Mouse (Mus musculus) limb, embryonic 14.5 days (tissue): ENCODE measurements around the gene 6430531B16Rik. TPM values are rescaled to one million over a fixed set of nuclear protein-coding genes. Genes with fewer than 3 reads are reported as not detected.

Experiments
- ATAC-seq: fragments of 200-750 bp; cut with Nextera tagmentation; 2 replicates; pipeline ENCODE4 v1.8.0; 2017; ENCODE audit warnings: low read depth, moderate number of reproducible peaks, moderate TSS enrichment; ENCODE audit not compliant: low FRiP score
- DNase-seq: peaks from one replicate; pipeline ENCODE4 v3.0.0-alpha.2; 2015; ENCODE audit warnings: low spot score
- H3K27ac ChIP-seq: fragments of 300-500 bp; sonication (generic); replicated peaks from 2 replicates; pipeline ENCODE4 v1.5.1; 2014; ENCODE audit warnings: low read depth, mild to moderate bottlenecking, low read length, moderate library complexity, mixed read lengths
- H3K27me3 ChIP-seq: fragments of 300-500 bp; sonication (generic); 2 replicates; pipeline ENCODE4 v1.6.1; 2014; ENCODE audit warnings: low read length, mixed read lengths; ENCODE audit not compliant: control insufficient read depth, insufficient read depth
- H3K36me3 ChIP-seq: fragments of 300-500 bp; sonication (generic); 2 replicates; pipeline ENCODE4 v1.6.1; 2014; ENCODE audit warnings: mild to moderate bottlenecking, low read length, moderate library complexity, mixed read lengths; ENCODE audit not compliant: control insufficient read depth, insufficient read depth
- H3K4me1 ChIP-seq: fragments of 300-500 bp; sonication (generic); 2 replicates; pipeline ENCODE4 v1.6.1; 2014; ENCODE audit warnings: antibody characterized with exemption, low read length, mixed read lengths; ENCODE audit not compliant: control insufficient read depth, insufficient read depth
- H3K4me2 ChIP-seq: fragments of 300-500 bp; sonication (generic); replicated peaks from 2 replicates; pipeline ENCODE4 v1.6.1; 2014; ENCODE audit warnings: low read depth, mild to moderate bottlenecking, low read length, moderate library complexity; ENCODE audit not compliant: severe bottlenecking
- H3K4me3 ChIP-seq: fragments of 300-500 bp; sonication (generic); replicated peaks from 2 replicates; pipeline ENCODE4 v1.5.1; 2014; ENCODE audit warnings: low read length
- H3K9ac ChIP-seq: fragments of 300-500 bp; sonication (generic); 2 replicates; pipeline ENCODE4 v1.6.1; 2014; ENCODE audit warnings: mild to moderate bottlenecking, low read depth, low read length, moderate library complexity; ENCODE audit not compliant: severe bottlenecking
- H3K9me3 ChIP-seq: fragments of 300-500 bp; sonication (generic); 2 replicates; pipeline ENCODE4 v1.6.1; 2016; ENCODE audit warnings: low read length; ENCODE audit not compliant: control insufficient read depth
- POLR2A ChIP-seq: fragments of 200-500 bp; IDR thresholded peaks from 2 replicates; pipeline ENCODE4 v1.8.0; 2012; ENCODE audit warnings: inconsistent platforms, mild to moderate bottlenecking, moderate library complexity, borderline replicate concordance; ENCODE audit not compliant: insufficient read depth, insufficient read length; ENCODE audit errors: extremely low read depth
- WGBS: fragments of 180-500 bp; shearing (Covaris S2); extraction: QIAGEN DNeasy Blood & Tissue Kit; methylation state at CpG from one replicate; pipeline ENCODE4 v1.1.7; 2014; 5-methylcytosine and 5-hydroxymethylcytosine counted together
- polyA plus RNA-seq, 2 experiments: library from polyadenylated mRNA; depleted of rRNA in 1 of 2; stranded (reverse) in 1 of 2; unstranded in 1 of 2; fragments of >200 nt; fragmentation: Nextera tagmentation in 1 of 2; extraction: Ambion mirVana in 1 of 2; gene quantifications; 2 replicates each; pipeline versions ENCODE4 v1.2.1 to v1.2.3; 2012 to 2014

Gene 6430531B16Rik
- polyA plus RNA-seq, 2 experiments = 0.08 TPM; not detected in 1

DNA sequence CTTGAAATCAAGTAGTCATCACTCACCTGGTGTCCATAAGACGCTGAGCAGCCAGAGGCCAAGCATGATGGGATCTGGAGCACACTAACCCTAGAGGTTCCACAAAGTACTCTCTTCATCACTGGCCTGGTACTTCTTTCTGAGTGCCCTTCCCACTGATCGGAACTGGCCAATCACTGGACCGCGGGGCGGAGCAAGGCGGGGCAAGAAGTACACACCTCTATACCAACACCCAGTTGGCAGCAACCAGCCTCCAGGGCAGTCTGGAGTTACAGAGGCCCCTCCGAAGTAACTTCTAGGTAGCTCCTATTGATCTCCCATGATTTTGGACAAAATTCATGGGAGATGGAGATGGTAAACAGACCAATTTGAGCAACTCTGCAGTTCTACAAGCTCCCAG is 13.9 kb upstream of the 6430531B16Rik start, which contains the start of gene Adam8:
Gene Adam8 (minus strand): TSS at position 157 of the 400 bp plus-strand sequence.
- no peak within 1 kb of the TSS for H3K27ac ChIP-seq
- no peak within 1 kb of the TSS for H3K4me2 ChIP-seq
- H3K4me1 ChIP-seq = no peaks in the 10 kb centered on the region
- no peak within 1 kb of the TSS for H3K9ac ChIP-seq
- H3K27me3 ChIP-seq = no peaks in the 10 kb centered on the region
- H3K4me3 ChIP-seq = no peak within 1 kb of the TSS
- no peak for TF ChIP-seq POLR2A
- WGBS = 20% methylated on average over 7 of the region's 7 CpGs
- no peak for DNase-seq
- no peaks in the 10 kb centered on the region for H3K9me3 ChIP-seq
- H3K36me3 ChIP-seq = peaks cover 31% of the 10 kb centered on the region
- no peak for ATAC-seq

DNA sequence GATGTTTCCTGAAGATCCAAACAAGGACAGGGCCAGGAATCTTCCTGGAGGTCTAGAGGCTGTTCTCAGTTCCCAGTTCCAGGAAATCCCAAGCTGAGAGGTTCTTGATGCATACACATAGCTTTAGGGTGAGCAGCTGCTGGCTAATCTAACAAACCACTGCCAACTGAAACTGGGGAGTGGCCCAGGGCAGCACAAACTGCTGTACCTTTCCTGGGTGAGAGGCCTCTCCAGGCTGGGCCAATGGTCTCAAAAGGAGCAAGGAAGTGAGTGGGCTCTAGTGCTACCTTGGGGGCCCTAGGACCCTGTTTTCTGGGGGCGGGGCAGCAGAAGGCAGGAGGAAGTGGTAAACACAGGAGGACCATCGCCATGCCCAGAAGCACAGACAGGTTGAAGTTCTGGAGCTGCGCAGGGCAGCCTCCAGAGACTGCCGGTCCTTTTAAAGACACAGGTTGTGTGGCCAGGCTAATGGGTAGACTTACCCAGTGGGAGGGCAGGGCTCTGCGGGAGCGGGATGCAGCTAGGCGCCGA is 12.4 kb upstream of the 6430531B16Rik start:
- no peaks in the 10 kb centered on the region for H3K4me1 ChIP-seq
- no peak for ATAC-seq
- no peaks in the 10 kb centered on the region for H3K9me3 ChIP-seq
- no peak overlapping the region for H3K4me2 ChIP-seq
- no peaks in the 10 kb centered on the region for H3K27me3 ChIP-seq
- no peak for DNase-seq
- 62% methylated on average over 8 of the region's 8 CpGs for WGBS
- H3K27ac ChIP-seq = no peak overlapping the region
- TF ChIP-seq POLR2A = no peak
- peaks cover 16% of the 10 kb centered on the region for H3K36me3 ChIP-seq
- H3K4me3 ChIP-seq = no peak overlapping the region
- no peak overlapping the region for H3K9ac ChIP-seq

DNA sequence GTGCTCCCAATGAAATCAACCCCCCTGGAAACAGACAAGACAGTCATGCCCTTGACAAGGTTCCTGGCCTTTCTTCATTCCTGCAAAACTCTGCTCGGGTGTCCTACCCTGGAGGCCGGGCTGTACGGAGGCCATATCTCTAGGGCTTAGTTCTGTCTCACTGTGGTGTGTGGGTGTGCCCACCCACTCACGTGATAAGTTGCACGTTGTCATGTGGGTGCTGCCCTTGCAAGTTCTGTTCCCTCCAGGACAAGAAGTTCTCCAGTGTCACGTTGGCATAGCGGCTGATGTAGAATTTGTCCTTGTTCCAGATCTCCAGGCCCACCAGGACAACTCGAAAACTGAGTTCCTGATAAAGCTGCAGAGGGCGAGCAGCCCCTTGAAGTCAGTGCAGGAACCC is 9.7 kb upstream of the 6430531B16Rik start:
- no peaks in the 10 kb centered on the region; the same call in 1 of the 2 replicates for H3K36me3 ChIP-seq
- H3K27me3 ChIP-seq = no peaks in the 10 kb centered on the region
- no peak overlapping the region for H3K9ac ChIP-seq
- no peak overlapping the region for H3K27ac ChIP-seq
- H3K4me2 ChIP-seq = no peak overlapping the region
- ATAC-seq = no peak
- WGBS = 96% methylated on average over 9 of the region's 9 CpGs
- no peak for TF ChIP-seq POLR2A
- no peaks in the 10 kb centered on the region for H3K4me1 ChIP-seq
- no peak overlapping the region for H3K4me3 ChIP-seq
- no peaks in the 10 kb centered on the region for H3K9me3 ChIP-seq
- DNase-seq = no peak

DNA sequence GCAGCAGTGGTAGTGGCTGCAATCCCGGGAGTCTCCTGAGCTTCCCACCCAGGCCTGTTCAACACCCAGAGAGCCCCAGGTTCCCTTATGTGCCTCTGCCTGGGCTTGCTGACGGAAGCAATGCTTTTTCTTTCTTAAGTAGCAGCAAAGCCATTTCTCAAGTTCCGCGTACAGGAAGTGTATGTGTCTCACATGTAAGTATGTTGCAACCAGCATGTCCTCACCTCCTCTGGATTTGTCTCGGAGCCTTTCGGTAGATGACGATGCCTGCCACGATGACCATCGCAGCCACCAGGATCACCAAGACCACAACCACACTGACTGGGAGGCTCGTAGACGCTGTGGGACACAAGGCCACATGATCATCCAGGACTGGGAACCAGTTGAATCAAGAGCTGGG is 6.0 kb upstream of the 6430531B16Rik start:
- H3K36me3 ChIP-seq = no peaks in the 10 kb centered on the region; the same call in 1 of the 2 replicates
- no peaks in the 10 kb centered on the region for H3K9me3 ChIP-seq
- no peaks in the 10 kb centered on the region for H3K4me1 ChIP-seq
- WGBS = 92% methylated on average over 11 of the region's 11 CpGs
- no peak overlapping the region for H3K4me3 ChIP-seq
- TF ChIP-seq POLR2A = no peak
- ATAC-seq = no peak
- DNase-seq = no peak
- H3K9ac ChIP-seq = no peak overlapping the region
- no peaks in the 10 kb centered on the region for H3K27me3 ChIP-seq
- no peak overlapping the region for H3K4me2 ChIP-seq
- no peak overlapping the region for H3K27ac ChIP-seq

DNA sequence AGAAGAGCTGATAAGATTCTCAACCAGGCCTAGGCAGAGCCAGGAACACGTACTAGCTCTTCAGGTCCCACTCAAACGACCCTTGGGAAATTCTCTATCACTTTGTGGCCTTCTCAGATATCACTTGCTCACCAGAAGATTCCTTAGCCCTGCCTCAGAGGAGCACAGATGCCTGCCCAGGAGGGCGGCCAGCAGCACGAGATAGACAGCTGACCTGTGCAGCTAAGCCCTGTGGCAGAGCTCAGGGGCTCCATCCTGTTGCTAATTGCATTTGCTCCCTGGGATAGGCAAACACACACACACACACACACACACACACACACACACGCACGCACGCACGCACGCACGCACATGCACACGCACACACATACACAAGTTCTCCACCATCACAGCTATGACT is 3.5 kb upstream of the 6430531B16Rik start:
- WGBS = 78% methylated on average over 10 of the region's 11 CpGs

DNA sequence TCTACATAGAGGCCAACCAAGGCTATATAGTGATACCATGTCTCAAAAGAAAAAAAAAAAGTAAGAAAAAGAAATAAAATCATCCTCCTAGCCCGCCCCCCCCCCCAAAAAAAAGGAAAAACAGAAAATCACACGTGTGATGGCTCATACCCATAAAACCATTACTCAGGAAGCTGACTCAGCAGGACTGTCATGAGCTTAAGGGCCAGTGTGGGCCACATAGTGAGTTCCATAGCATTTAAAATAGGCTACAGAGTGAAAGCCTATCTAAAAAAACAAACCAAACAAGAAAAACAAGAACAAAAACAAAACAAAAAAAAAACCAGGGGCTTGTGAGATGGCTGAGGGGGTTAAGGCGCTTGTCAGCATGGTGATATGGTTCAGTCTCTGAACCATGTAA is 2.2 kb upstream of the 6430531B16Rik start:
- Histone ChIP-seq H3K4me2 (no peak overlapping the region), H3K27me3 (no peaks in the 10 kb centered on the region), H3K4me1 (no peaks in the 10 kb centered on the region), H3K9ac (no peak overlapping the region), H3K4me3 (no peak overlapping the region), H3K27ac (no peak overlapping the region), H3K36me3 (no peaks in the 10 kb centered on the region; the same call in 1 of the 2 replicates), H3K9me3 (no peaks in the 10 kb centered on the region)
- no peak for TF ChIP-seq POLR2A
- 52% methylated on average over 3 of the region's 3 CpGs for WGBS
- ATAC-seq (no peak), DNase-seq (no peak)

More for the DNA sequence above, 3.5 kb upstream of the 6430531B16Rik start:
- H3K4me2 ChIP-seq = no peak overlapping the region
- no peaks in the 10 kb centered on the region for H3K27me3 ChIP-seq
- no peak for TF ChIP-seq POLR2A
- H3K9ac ChIP-seq = no peak overlapping the region
- no peak overlapping the region for H3K27ac ChIP-seq
- H3K4me1 ChIP-seq = no peaks in the 10 kb centered on the region
- ATAC-seq (no peak), DNase-seq (no peak)
- H3K4me3 ChIP-seq = no peak overlapping the region
- H3K36me3 ChIP-seq = no peaks in the 10 kb centered on the region; the same call in 1 of the 2 replicates
- no peaks in the 10 kb centered on the region for H3K9me3 ChIP-seq
